Mouse (Mus musculus) retina, adult 2 months (tissue): ENCODE measurements at regions not wholly inside any gene's neighbourhood (a gene's known extent, or its start where the extent isn't known, plus 50 kb on each side); places are given as distances from the start of the nearest gene placed in this dataset.

Source experiments
- DNase-seq: peaks from one replicate; pipeline ENCODE4 v3.0.0-alpha.2; 2012; ENCODE audit warnings: low read depth, low spot score

- no peak for DNase-seq
These were observed 223.0 kb upstream of the Pard3b start for GRCm38 (mm10) chr1:61415426-61416195.

GRCm38 (mm10) chr1:61418396-61418795 is 220.2 kb upstream of the Pard3b start:
- DNase-seq: no peak

GRCm38 (mm10) chr1:61419839-61420238 is 218.8 kb upstream of the Pard3b start:
- DNase-seq: no peak

- DNase-seq: no peak
These were observed 215.4 kb upstream of the Pard3b start for GRCm38 (mm10) chr1:61423253-61423652.

- DNase-seq: no peak
These were observed 209.7 kb upstream of the Pard3b start for GRCm38 (mm10) chr1:61428706-61429501.

GRCm38 (mm10) chr1:61437603-61438002 is 201.0 kb upstream of the Pard3b start:
- no peak for DNase-seq

- no peak for DNase-seq
These were observed 177.2 kb upstream of the Pard3b start for GRCm38 (mm10) chr1:61461435-61461834.

GRCm38 (mm10) chr1:61470617-61471214 is 167.9 kb upstream of the Pard3b start:
- no peak for DNase-seq

- no peak for DNase-seq
These were observed 166.6 kb upstream of the Pard3b start for GRCm38 (mm10) chr1:61471779-61472578.

GRCm38 (mm10) chr1:61472579-61473242 is 165.9 kb upstream of the Pard3b start:
- DNase-seq: no peak

- no peak for DNase-seq
These were observed 153.2 kb upstream of the Pard3b start for GRCm38 (mm10) chr1:61485459-61485858.

GRCm38 (mm10) chr1:61524886-61525285 is 113.7 kb upstream of the Pard3b start:
- DNase-seq: no peak

GRCm38 (mm10) chr1:61525881-61526280 is 112.7 kb upstream of the Pard3b start:
- no peak for DNase-seq

GRCm38 (mm10) chr1:61528757-61529156 is 109.9 kb upstream of the Pard3b start:
- no peak for DNase-seq

- no peak for DNase-seq
These were observed 108.5 kb upstream of the Pard3b start for GRCm38 (mm10) chr1:61530166-61530565.

- DNase-seq: no peak
These were observed 107.1 kb upstream of the Pard3b start for GRCm38 (mm10) chr1:61531487-61531886.

GRCm38 (mm10) chr1:61540081-61540480 is 98.5 kb upstream of the Pard3b start:
- DNase-seq: no peak

- DNase-seq: no peak
These were observed 97.5 kb upstream of the Pard3b start for GRCm38 (mm10) chr1:61541166-61541565.

GRCm38 (mm10) chr1:61552577-61553517 is 85.8 kb upstream of the Pard3b start:
- no peak for DNase-seq

GRCm38 (mm10) chr1:61559514-61559913 is 79.1 kb upstream of the Pard3b start:
- DNase-seq: no peak
